Mouse (Mus musculus): Measurements from ENCODE around the gene Slc1a3.

Slc1a3 gene

DNA sequence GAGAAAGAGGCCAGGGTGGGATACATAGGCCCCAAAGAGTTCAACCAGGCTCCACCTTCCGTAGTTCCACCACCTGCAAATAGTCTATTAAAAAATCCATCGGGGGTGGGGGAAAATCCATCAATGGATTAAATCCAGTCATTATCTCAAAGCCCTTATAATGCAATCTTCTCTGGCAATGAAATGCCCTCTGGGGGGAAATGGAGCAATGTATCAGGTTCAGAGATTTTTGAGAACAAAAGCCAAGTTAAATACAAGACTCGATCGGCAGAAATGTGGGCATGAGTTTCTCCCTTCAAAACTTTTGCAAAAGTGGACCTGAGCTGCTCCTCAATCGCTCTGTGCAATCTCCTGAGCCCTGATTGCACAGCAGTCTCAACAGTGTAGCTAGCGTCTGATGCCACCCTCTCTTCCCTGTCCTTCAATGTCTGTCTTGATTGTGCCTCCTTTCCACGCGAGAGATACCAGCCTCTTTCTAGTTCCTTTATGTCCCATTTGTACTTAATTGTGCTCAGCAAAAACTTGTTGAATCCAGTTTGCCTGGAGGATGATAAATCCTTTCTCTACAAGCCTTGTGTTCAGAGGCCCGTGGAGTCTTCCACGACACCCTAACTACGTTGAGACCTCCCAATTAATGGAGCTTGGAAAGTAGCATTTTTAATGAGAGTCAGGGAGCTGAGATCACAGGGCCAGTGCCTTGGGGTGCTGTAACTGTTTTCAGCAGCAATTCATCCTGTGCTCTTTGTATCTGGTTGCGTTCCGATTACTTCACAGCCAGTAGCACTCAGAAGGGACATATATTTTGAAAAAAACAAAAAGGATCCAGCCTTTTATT lies 109.0 kb downstream of the Slc1a3 start:
- no peak for DNase-seq

DNA sequence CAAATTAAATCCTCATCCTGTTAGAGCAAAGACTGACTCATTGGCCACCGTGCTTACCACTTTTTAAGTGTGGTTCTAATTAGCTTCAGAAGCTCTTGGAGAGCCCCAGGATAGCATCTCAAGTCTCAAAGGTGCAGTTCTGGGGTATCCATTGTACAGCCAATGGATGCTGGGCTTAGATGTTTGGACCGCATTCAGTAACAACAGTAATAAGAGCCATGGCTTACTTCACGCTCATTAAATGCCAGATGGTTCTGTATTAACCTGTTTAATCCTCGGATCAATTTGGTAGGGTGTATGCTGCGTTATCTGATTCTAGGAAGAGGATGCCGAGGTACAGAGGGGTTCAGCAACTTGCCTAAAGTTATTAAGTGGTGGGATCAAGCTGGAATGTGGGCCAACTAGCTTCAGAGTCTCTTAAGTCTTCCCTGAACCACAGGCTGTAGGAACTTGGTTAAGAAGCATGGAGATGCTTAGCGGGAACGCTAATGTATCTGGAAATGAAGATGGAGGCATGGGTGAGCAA lies 114.1 kb downstream of the Slc1a3 start:
- DNase-seq: no peak

DNA sequence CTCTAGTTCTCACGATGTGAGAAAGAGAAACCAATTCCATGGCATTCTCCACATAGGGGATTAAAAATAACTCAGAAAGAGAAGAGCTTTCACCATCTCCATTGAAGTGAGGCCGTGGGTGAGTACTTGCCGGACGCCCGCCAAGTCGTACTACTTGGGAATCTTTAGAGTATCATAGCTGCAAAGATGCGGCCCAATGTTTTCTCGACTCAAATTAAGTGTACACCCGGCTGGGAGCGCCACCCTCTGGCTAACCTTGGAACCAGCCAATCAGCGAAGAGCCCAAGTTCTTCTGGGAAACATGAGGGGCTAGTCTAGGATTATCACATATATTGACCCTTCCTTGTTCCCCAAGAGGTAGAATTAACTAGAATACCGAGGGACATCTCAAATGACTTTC lies 115.3 kb downstream of the Slc1a3 start:
- no peak for DNase-seq

DNA sequence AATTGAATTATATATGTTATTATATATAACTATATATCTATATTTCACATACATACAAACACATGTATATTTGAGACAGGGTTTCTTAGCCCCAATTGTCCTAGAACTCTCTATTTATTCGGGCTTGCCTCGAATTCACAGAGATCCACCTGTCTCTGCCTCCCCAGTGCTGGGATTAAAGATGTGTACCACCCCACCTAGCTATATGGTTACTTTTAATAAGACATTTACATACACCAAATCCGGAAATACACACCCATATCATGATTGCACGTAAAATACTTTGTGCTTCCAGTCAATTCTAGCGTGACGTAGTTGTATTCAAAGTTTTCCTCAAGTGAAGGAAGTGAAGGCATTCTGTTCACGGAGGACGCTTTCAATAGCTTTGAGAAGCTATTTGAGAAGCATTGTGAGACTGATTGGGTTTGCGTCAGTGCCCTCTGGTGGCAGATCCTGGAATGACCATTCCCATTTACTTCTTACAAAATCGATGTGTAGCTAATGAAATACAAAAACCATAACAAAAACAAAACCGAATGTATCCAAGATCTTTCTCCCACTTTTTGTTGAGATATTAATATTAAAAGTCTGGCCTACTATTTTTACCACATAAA lies 121.0 kb downstream of the Slc1a3 start:
- DNase-seq: peak; percentile 77

DNA sequence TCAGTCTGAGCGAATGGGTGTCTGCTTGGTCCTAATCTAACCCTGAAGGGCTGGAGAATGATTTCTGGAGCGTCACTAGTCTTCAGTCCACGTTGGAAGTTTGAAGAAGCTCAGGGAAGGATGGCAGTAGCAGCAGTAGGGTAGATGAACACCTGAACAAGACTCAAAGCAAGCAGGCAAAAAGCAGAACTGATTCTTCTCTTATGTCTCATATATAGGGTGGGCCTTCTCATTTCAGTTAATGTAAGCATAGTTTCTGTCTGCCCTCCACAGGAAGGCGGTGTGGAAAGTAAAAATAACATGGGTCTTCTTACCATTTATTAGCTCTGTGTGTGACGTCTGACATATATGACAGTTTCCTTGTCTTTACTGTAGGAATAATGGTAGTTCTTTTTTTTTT lies 122.5 kb downstream of the Slc1a3 start:
- DNase-seq: no peak

DNA sequence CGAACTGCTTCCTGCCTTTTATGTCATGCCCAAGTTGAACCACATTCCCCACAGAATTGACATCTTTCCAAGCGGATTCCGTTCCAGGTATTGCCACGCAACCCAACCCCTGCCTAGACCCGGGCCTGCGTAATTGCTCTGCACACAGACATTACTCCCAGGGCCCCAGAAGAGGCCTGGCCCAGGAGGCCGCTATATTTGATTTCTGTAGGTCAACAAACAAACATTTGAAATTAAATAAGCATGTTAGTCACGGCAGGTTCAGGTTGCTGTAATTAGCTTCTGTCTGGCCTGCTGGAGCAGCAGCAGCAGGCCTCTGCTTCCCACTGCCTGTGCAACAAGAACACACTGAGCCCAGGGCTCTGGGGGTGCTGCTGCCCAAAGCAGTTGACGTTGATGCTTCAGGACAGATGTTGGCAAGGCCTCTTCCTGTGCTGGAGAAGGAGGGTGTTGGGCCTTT lies 123.7 kb downstream of the Slc1a3 start:
- DNase-seq: no peak
